Mouse (Mus musculus) gastrocnemius, postnatal 25 days (tissue): ENCODE results near the gene Cntrl. TPM values are rescaled to one million over a fixed set of nuclear protein-coding genes. Genes with fewer than 3 reads are reported as not detected.

ENCODE experiments used
- DNase-seq: peaks from one replicate; pipeline ENCODE4 v3.0.0; 2022
- total RNA-seq, 2 experiments: library from RNA; stranded (reverse); gene quantifications; 1 replicate in 1 of 2; 2 replicates in 1 of 2; pipeline ENCODE4 v1.2.3; 2021

Cntrl gene
- total RNA-seq, 2 experiments from 2014 or later, result 5.4 to 7.5 TPM

DNA sequence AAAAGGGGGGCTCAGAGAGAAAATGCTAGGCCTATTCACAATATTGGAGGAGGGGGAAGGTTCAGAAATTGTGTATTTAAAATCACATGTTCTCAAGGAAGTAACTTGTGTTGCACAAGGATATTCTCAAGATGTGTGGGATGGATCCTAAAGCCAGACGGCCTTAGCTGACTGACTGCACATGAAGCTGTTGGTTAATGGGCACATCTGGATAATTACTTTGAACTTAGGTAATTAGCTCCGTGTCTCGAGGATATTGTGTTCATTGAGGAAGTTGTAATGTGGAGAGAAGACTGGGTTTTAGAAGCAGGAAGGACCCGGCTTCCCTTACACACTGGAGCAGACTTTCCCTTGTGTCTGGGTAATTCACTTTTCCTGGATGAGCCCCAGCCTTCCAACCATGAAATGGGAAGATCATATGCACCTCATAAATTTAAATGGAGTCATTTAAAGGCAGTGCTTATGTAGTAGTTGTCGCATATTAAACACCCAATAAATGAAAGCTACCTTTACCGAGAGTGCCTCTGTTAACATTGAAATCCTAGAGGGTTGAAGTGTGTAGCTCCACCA, 113.6 kb downstream of the Cntrl start:
- no peak for DNase-seq

DNA sequence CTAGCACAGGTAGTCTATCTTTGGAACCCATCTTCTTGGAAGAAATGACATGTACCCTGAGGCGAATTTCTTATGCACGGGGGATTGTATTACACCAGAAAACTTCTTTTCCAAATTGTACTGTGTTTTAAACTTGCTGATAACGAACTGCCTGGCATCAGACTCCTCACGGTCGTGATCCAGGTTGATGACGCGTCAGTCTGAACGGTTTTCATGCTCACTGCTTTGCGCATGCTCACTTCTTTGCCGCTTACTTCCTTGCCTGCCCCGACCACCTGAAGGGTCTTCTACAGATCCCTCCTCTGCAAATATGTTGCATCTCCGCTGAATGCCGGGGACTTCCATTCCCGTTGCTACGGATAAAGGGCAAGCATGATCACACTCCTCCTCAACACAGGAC, 115.0 kb downstream of the Cntrl start:
- no peak for DNase-seq

DNA sequence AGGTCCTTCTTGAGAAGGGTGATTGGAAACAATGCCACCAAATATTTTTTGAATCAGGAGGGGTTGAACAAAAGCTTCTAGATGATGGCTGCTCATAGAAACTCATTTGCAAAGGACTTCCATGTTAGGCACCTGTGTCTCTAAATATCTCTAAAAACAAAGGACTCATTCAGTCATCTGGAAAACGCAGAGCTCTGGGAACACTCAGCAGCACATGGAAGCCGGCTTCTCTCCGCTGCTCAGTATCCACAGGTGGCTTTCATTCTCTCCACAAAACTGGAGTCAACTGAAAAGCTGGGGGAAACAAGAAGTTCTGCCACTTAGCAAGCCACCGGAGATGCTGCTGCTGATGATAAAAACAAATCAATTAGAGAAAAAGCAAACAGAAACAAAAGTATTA, 118.9 kb downstream of the Cntrl start:
- DNase-seq, result no peak

Other genes with a start within 250 kb of the Cntrl start
- gene Cutal, start 235.1 kb upstream of the Cntrl start, total RNA-seq, result under 1 TPM; 0.38 TPM
- 10 to 100 TPM in 1 of 2 experiments, 1 to 10 TPM in 1; 8.2 to 13.3 TPM for gene Psmd5, start 234.5 kb upstream of the Cntrl start, total RNA-seq
- gene Phf19, start 195.5 kb upstream of the Cntrl start, total RNA-seq, result 1 to 10 TPM in 1 of 2 experiments, under 1 TPM in 1; 0.91 to 1.3 TPM
- gene Traf1, start 147.7 kb upstream of the Cntrl start, total RNA-seq, result 1 to 10 TPM in 1 of 2 experiments, under 1 TPM in 1; 0.46 to 1.3 TPM
- not detected for gene Hc, start 48.1 kb upstream of the Cntrl start, total RNA-seq
- gene AI182371, start 7.9 kb upstream of the Cntrl start, total RNA-seq, result not detected
- gene Rab14, start 91.6 kb downstream of the Cntrl start, total RNA-seq, result 10 to 100 TPM; 79.3 to 81.6 TPM
- 100 to 1,000 TPM; 345 to 440 TPM for gene Gsn, start 146.9 kb downstream of the Cntrl start, total RNA-seq
- gene Stom, start 227.5 kb downstream of the Cntrl start, total RNA-seq, result 10 to 100 TPM; 11.8 to 25.2 TPM